Mouse (Mus musculus) limb, embryonic 15.5 days (tissue): ENCODE measurements at regions not wholly inside any gene's neighbourhood (a gene's known extent, or its start where the extent isn't known, plus 50 kb on each side); places are given as distances from the start of the nearest gene placed in this dataset.
"Not testable (repeated sequence)": the region's sequence is repeated elsewhere in the genome, so short reads cannot be mapped to it uniquely, and the experiment has no call there.

Source experiments
- ATAC-seq: fragments of 200-750 bp; cut with Nextera tagmentation; 2 replicates; pipeline ENCODE4 v1.8.0; 2017; ENCODE audit warnings: low read depth, moderate TSS enrichment; ENCODE audit not compliant: insufficient number of reproducible peaks, low FRiP score, low TSS enrichment
- H3K27ac ChIP-seq: fragments of 300-500 bp; sonication (generic); 2 replicates; pipeline ENCODE4 v1.5.1; 2015; ENCODE audit warnings: moderate library complexity, mild to moderate bottlenecking, inconsistent platforms
- H3K27me3 ChIP-seq: fragments of 300-500 bp; sonication (generic); 2 replicates; pipeline ENCODE4 v1.6.1; 2015; ENCODE audit warnings: inconsistent platforms
- H3K36me3 ChIP-seq: fragments of 300-500 bp; sonication (generic); 2 replicates; pipeline ENCODE4 v1.6.1; 2015; ENCODE audit warnings: inconsistent platforms
- H3K4me1 ChIP-seq: fragments of 300-500 bp; sonication (generic); 2 replicates; pipeline ENCODE4 v1.6.1; 2015; ENCODE audit warnings: inconsistent platforms
- H3K4me2 ChIP-seq: fragments of 300-500 bp; sonication (generic); 2 replicates; pipeline ENCODE4 v1.6.1; 2015; ENCODE audit warnings: mild to moderate bottlenecking, inconsistent platforms
- H3K4me3 ChIP-seq: fragments of 300-500 bp; sonication (generic); 2 replicates; pipeline ENCODE4 v1.5.1; 2015; ENCODE audit warnings: mild to moderate bottlenecking, inconsistent platforms
- H3K9ac ChIP-seq: fragments of 300-500 bp; sonication (generic); 2 replicates; pipeline ENCODE4 v1.6.1; 2015; ENCODE audit warnings: inconsistent platforms
- H3K9me3 ChIP-seq: fragments of 300-500 bp; sonication (generic); 2 replicates; pipeline ENCODE4 v1.6.1; 2016; ENCODE audit warnings: inconsistent platforms
- WGBS: fragments of 180-500 bp; shearing (Covaris S2); methylation state at CpG from one replicate; pipeline ENCODE4 v1.1.7; 2015; 5-methylcytosine and 5-hydroxymethylcytosine counted together

GRCm38 (mm10) chr4:5590531-5590930, 797.4 kb upstream of the Impad1 start:
- WGBS, result 27% methylated on average over 4 of the region's 4 CpGs
- no peak overlapping the region for H3K4me2 ChIP-seq
- H3K9ac ChIP-seq, result no peak overlapping the region
- H3K27me3 ChIP-seq, result no peaks in the 10 kb centered on the region
- no peak for ATAC-seq
- no peaks in the 10 kb centered on the region for H3K4me1 ChIP-seq
- H3K9me3 ChIP-seq, result no peaks in the 10 kb centered on the region
- no peaks in the 10 kb centered on the region for H3K36me3 ChIP-seq
- no peak overlapping the region for H3K4me3 ChIP-seq
- H3K27ac ChIP-seq, result no peak overlapping the region

- no peak overlapping the region for H3K4me3 ChIP-seq
- H3K9ac ChIP-seq, result no peak overlapping the region
- ATAC-seq, result no peak
- H3K9me3 ChIP-seq, result no peaks in the 10 kb centered on the region
- WGBS, result 84% methylated on average over 4 of the region's 4 CpGs
- no peaks in the 10 kb centered on the region for H3K36me3 ChIP-seq
- no peak overlapping the region for H3K4me2 ChIP-seq
- H3K4me1 ChIP-seq, result peaks cover 10% of the 10 kb centered on the region
- H3K27ac ChIP-seq, result no peak overlapping the region
- H3K27me3 ChIP-seq, result no peaks in the 10 kb centered on the region
Measured at GRCm38 (mm10) chr4:5587465-5587864, 794.3 kb upstream of the Impad1 start.

- Histone ChIP-seq H3K27ac (no peak overlapping the region), H3K4me1 (peaks cover 10% of the 10 kb centered on the region), H3K4me3 (no peak overlapping the region), H3K4me2 (no peak overlapping the region), H3K27me3 (no peaks in the 10 kb centered on the region), H3K9ac (no peak overlapping the region), H3K9me3 (no peaks in the 10 kb centered on the region), H3K36me3 (no peaks in the 10 kb centered on the region)
- WGBS, result 33% methylated on average over 4 of the region's 4 CpGs
- no peak for ATAC-seq
Measured at GRCm38 (mm10) chr4:5585205-5585604, 792.0 kb upstream of the Impad1 start.

- no peak overlapping the region for H3K9ac ChIP-seq
- no peaks in the 10 kb centered on the region for H3K9me3 ChIP-seq
- H3K36me3 ChIP-seq, result no peaks in the 10 kb centered on the region
- no peak overlapping the region for H3K4me2 ChIP-seq
- no peak overlapping the region for H3K4me3 ChIP-seq
- peaks cover 10% of the 10 kb centered on the region for H3K4me1 ChIP-seq
- H3K27me3 ChIP-seq, result no peaks in the 10 kb centered on the region
- H3K27ac ChIP-seq, result peak overlapping the region; percentile 54; the same call in 1 of the 2 replicates
- WGBS, result 28% methylated on average over 6 of the region's 6 CpGs
- ATAC-seq, result peak; percentile 89
Measured at GRCm38 (mm10) chr4:5583989-5584677, 791.0 kb upstream of the Impad1 start.

- Histone ChIP-seq H3K9ac (no peak overlapping the region), H3K4me3 (no peak overlapping the region), H3K4me1 (no peaks in the 10 kb centered on the region), H3K4me2 (no peak overlapping the region), H3K36me3 (no peaks in the 10 kb centered on the region), H3K9me3 (no peaks in the 10 kb centered on the region), H3K27ac (no peak overlapping the region), H3K27me3 (no peaks in the 10 kb centered on the region)
- no peak for ATAC-seq
Measured at GRCm38 (mm10) chr4:5568076-5568475, 774.9 kb upstream of the Impad1 start.

- no peak overlapping the region for H3K4me2 ChIP-seq
- H3K9me3 ChIP-seq, result no peaks in the 10 kb centered on the region
- ATAC-seq, result peak; percentile 71; the same call in 1 of the 2 replicates
- H3K4me3 ChIP-seq, result no peak overlapping the region
- H3K27me3 ChIP-seq, result no peaks in the 10 kb centered on the region
- 26% methylated on average over 3 of the region's 3 CpGs for WGBS
- peak overlapping the region; percentile 9; the same call in 1 of the 2 replicates for H3K27ac ChIP-seq
- no peaks in the 10 kb centered on the region for H3K4me1 ChIP-seq
- no peak overlapping the region for H3K9ac ChIP-seq
- no peaks in the 10 kb centered on the region for H3K36me3 ChIP-seq
Measured at GRCm38 (mm10) chr4:5560001-5560657, 767.0 kb upstream of the Impad1 start.

- Histone ChIP-seq H3K4me2 (no peak overlapping the region), H3K27ac (no peak overlapping the region), H3K4me3 (no peak overlapping the region), H3K27me3 (no peaks in the 10 kb centered on the region), H3K9ac (no peak overlapping the region), H3K9me3 (no peaks in the 10 kb centered on the region), H3K4me1 (no peaks in the 10 kb centered on the region), H3K36me3 (no peaks in the 10 kb centered on the region)
- WGBS, result 81% methylated on average over 3 of the region's 3 CpGs
- ATAC-seq, result no peak
Measured at GRCm38 (mm10) chr4:5540155-5540554, 747.0 kb upstream of the Impad1 start.

GRCm38 (mm10) chr4:5530416-5530815, 737.3 kb upstream of the Impad1 start:
- no peak overlapping the region for H3K27ac ChIP-seq
- no peak overlapping the region for H3K4me3 ChIP-seq
- no peaks in the 10 kb centered on the region for H3K27me3 ChIP-seq
- no peak overlapping the region for H3K4me2 ChIP-seq
- WGBS, result 46% methylated on average over 4 of the region's 4 CpGs
- no peaks in the 10 kb centered on the region for H3K9me3 ChIP-seq
- H3K36me3 ChIP-seq, result no peaks in the 10 kb centered on the region
- no peak for ATAC-seq
- H3K9ac ChIP-seq, result no peak overlapping the region
- no peaks in the 10 kb centered on the region for H3K4me1 ChIP-seq

GRCm38 (mm10) chr4:5518522-5518921, 725.4 kb upstream of the Impad1 start:
- Histone ChIP-seq H3K4me1 (no peaks in the 10 kb centered on the region), H3K27ac (no peak overlapping the region), H3K36me3 (no peaks in the 10 kb centered on the region), H3K4me2 (no peak overlapping the region), H3K9ac (no peak overlapping the region), H3K27me3 (no peaks in the 10 kb centered on the region), H3K9me3 (no peaks in the 10 kb centered on the region), H3K4me3 (no peak overlapping the region)
- WGBS, result 76% methylated on average over 2 of the region's 2 CpGs
- no peak for ATAC-seq

- not testable (repeated sequence) for H3K27ac ChIP-seq
- 77% methylated on average over 6 of the region's 6 CpGs for WGBS
Measured at GRCm38 (mm10) chr4:5515426-5515825, 722.3 kb upstream of the Impad1 start.

GRCm38 (mm10) chr4:5511743-5512142, 718.6 kb upstream of the Impad1 start:
- H3K4me3 ChIP-seq, result no peak overlapping the region
- H3K9ac ChIP-seq, result no peak overlapping the region
- no peak overlapping the region for H3K27ac ChIP-seq
- H3K9me3 ChIP-seq, result no peaks in the 10 kb centered on the region
- H3K27me3 ChIP-seq, result no peaks in the 10 kb centered on the region
- ATAC-seq, result no peak
- no peak overlapping the region for H3K4me2 ChIP-seq
- no peaks in the 10 kb centered on the region for H3K4me1 ChIP-seq
- H3K36me3 ChIP-seq, result no peaks in the 10 kb centered on the region

More at GRCm38 (mm10) chr4:5515426-5515825, 722.3 kb upstream of the Impad1 start:
- not testable (repeated sequence) for H3K36me3 ChIP-seq, H3K9ac ChIP-seq, H3K4me1 ChIP-seq, ATAC-seq, H3K9me3 ChIP-seq, H3K4me3 ChIP-seq, H3K27me3 ChIP-seq, H3K4me2 ChIP-seq

- Histone ChIP-seq H3K4me2 (no peak overlapping the region), H3K9me3 (no peaks in the 10 kb centered on the region), H3K9ac (no peak overlapping the region), H3K36me3 (no peaks in the 10 kb centered on the region), H3K4me1 (no peaks in the 10 kb centered on the region), H3K27ac (no peak overlapping the region), H3K27me3 (no peaks in the 10 kb centered on the region), H3K4me3 (no peak overlapping the region)
- no peak for ATAC-seq
- 81% methylated on average over 5 of the region's 5 CpGs for WGBS
Measured at GRCm38 (mm10) chr4:5509398-5509797, 716.2 kb upstream of the Impad1 start.
